Mouse (Mus musculus) forebrain, postnatal 0 days (tissue): Measurements from ENCODE around the gene Atrnl1. TPM values are rescaled to one million over a fixed set of nuclear protein-coding genes. Genes with fewer than 3 reads are reported as not detected.
A peak's percentile ranks its signal among the peaks of the same experiment; 100 is the strongest.

Experiments
- ATAC-seq: fragments of 200-750 bp; cut with Nextera tagmentation; 2 replicates; pipeline ENCODE4 v1.8.0; 2017; ENCODE audit warnings: mild to moderate bottlenecking, moderate library complexity
- DNase-seq: peaks from one replicate; pipeline ENCODE4 v3.0.0-alpha.2; 2015
- H3K27ac ChIP-seq: fragments of 300-500 bp; sonication (generic); 2 replicates; pipeline ENCODE4 v1.5.1; 2014; ENCODE audit warnings: low read depth, mild to moderate bottlenecking, antibody characterized with exemption, low read length, moderate library complexity, mixed read lengths
- H3K27me3 ChIP-seq: fragments of 300-500 bp; sonication (generic); 2 replicates; pipeline ENCODE4 v1.6.1; 2014; ENCODE audit warnings: mild to moderate bottlenecking, low read length, mixed read lengths; ENCODE audit not compliant: insufficient read depth
- H3K36me3 ChIP-seq: fragments of 300-500 bp; sonication (generic); 2 replicates; pipeline ENCODE4 v1.6.1; 2014; ENCODE audit warnings: mild to moderate bottlenecking, moderate library complexity; ENCODE audit not compliant: insufficient read depth
- H3K4me1 ChIP-seq: fragments of 300-500 bp; sonication (generic); 2 replicates; pipeline ENCODE4 v1.6.1; 2014; ENCODE audit warnings: antibody characterized with exemption; ENCODE audit not compliant: insufficient read depth
- H3K4me2 ChIP-seq: fragments of 300-500 bp; sonication (generic); 2 replicates; pipeline ENCODE4 v1.6.1; 2014; ENCODE audit warnings: low read depth, mild to moderate bottlenecking, moderate library complexity
- H3K4me3 ChIP-seq: fragments of 300-500 bp; sonication (generic); 2 replicates; pipeline ENCODE4 v1.5.1; 2014; ENCODE audit warnings: low read depth, low read length, mixed read lengths
- H3K9ac ChIP-seq: fragments of 300-500 bp; sonication (generic); 2 replicates; pipeline ENCODE4 v1.6.1; 2014; ENCODE audit warnings: mild to moderate bottlenecking
- H3K9me3 ChIP-seq: fragments of 300-500 bp; sonication (generic); 2 replicates; pipeline ENCODE4 v1.6.1; 2016; ENCODE audit warnings: low read length
- CTCF ChIP-seq: sonication (generic); IDR thresholded peaks from 2 replicates; pipeline ENCODE4 v1.5.1; 2016; ENCODE audit warnings: antibody characterized with exemption, control low read depth, low read depth
- WGBS: fragments of 180-500 bp; shearing (Covaris S2); extraction: QIAGEN DNeasy Blood & Tissue Kit; methylation state at CpG from one replicate; pipeline ENCODE4 v1.1.7; 2014; 5-methylcytosine and 5-hydroxymethylcytosine counted together
- polyA plus RNA-seq: library from polyadenylated mRNA; unstranded; fragments of >200 nt; fragmentation: Nextera tagmentation; extraction: Ambion mirVana; gene quantifications from 2 replicates; pipeline ENCODE4 v1.2.1, GENCODE M21; 2015
- total RNA-seq: library from RNA; depleted of rRNA; stranded (reverse); fragments of >200 nt; gene quantifications from 2 replicates; pipeline ENCODE4 v1.2.3, GENCODE M21; 2014

The Atrnl1 gene
- total and polyA plus RNA-seq, 2 experiments from 2014 or later = 4.8 to 59.9 TPM

DNA sequence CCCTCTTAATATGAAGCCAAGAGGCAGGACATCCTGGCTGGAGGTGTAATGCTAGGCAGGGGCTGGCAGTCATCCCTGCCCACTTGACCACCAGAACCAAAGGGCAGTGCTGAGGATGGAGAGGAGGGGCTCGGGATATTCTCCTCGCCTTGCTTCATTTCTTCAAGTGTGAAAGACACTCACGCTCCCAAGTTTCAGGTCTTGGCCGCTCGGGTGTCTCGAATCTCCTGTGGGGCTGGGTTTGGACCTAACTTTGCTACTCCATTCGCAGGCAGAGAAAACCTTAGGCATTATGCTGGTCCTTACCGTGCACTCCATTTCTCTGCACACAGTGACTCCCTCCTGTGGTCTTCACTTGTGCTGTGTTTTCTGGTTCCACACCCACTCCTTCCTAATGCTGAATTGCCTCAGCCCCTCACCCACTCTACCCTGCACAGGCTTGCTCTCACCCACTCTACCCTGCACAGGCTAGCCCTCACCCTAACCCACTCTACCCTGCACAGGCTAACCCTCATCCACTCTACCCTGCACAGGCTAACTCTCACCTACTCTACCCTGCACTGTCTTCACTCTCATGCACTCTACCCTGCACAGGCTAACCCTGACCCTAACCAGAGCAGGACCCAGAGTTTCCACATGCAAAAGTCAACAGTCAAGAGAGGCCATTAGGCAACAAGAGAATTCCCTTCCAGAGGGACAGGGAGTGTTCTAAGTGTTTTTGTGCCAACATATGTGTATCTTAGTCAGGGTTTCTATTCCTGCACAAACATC is 410.9 kb downstream of the Atrnl1 start:
- ATAC-seq = no peak
- H3K27me3 ChIP-seq = no peaks in the 10 kb centered on the region
- no peak for TF ChIP-seq CTCF
- no peak for DNase-seq
- WGBS = 97% methylated on average over 8 of the region's 8 CpGs
- H3K4me1 ChIP-seq = no peaks in the 10 kb centered on the region
- no peaks in the 10 kb centered on the region for H3K9me3 ChIP-seq
- no peak overlapping the region for H3K4me3 ChIP-seq
- H3K27ac ChIP-seq = no peak overlapping the region
- H3K36me3 ChIP-seq = no peaks in the 10 kb centered on the region
- no peak overlapping the region for H3K9ac ChIP-seq
- H3K4me2 ChIP-seq = no peak overlapping the region

DNA sequence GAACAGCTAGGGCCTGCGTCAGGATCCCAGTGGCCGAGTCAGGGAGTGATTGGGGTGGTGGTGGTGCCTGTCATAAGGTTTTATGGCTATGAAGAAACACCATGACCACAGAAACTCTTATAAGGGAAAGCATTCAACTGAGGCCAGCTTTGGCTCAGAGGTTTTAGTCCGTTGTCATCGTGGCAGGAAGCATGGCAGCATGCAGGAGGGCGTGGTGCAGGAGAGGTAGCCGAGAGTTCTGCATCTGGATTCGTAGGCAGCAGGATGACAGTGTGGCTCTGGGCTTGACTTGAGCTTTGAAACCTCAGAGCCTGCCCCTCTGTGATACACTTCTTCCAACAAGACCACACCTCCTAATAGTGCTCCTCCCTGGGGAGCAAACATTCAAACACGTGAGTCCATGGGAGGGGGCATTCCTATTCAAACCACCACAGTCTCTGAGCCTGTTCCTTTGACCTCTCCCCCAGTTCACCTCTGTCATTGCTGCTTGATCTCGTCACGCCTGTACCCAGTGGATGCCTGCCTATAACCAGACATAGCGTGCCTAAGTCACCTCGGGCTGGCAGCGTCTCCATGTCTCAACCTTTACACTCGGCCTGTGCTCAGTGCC is 412.5 kb downstream of the Atrnl1 start:
- H3K4me3 ChIP-seq = no peak overlapping the region
- DNase-seq (no peak), ATAC-seq (no peak)
- no peaks in the 10 kb centered on the region for H3K27me3 ChIP-seq
- H3K4me2 ChIP-seq = no peak overlapping the region
- no peaks in the 10 kb centered on the region for H3K4me1 ChIP-seq
- no peaks in the 10 kb centered on the region for H3K36me3 ChIP-seq
- no peak overlapping the region for H3K27ac ChIP-seq
- no peaks in the 10 kb centered on the region for H3K9me3 ChIP-seq
- WGBS = 89% methylated on average over 14 of the region's 14 CpGs
- no peak for TF ChIP-seq CTCF
- no peak overlapping the region for H3K9ac ChIP-seq

DNA sequence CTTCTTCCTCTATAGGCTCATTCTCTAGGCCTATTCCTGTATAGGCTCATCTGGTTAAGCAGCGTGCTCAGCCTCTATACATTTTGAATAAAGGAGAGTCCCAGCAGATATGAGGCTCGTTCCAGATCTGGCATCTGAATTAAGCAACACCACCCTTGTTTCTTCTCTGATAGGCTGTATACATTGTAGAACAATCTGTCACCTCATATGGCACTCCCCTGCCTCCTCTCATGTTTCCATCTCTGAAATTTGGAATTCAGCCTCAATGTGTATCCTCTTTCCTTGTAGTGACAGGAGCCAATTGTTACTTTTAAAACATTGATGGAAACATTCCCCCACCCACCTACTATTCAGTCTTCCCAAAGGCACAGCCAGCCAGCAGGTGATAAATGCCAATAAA is 414.2 kb downstream of the Atrnl1 start:
- H3K4me1 ChIP-seq = no peaks in the 10 kb centered on the region
- no peaks in the 10 kb centered on the region for H3K9me3 ChIP-seq
- H3K4me3 ChIP-seq = no peak overlapping the region
- H3K4me2 ChIP-seq = no peak overlapping the region
- H3K9ac ChIP-seq = no peak overlapping the region
- no peak for TF ChIP-seq CTCF
- H3K36me3 ChIP-seq = no peaks in the 10 kb centered on the region
- no peaks in the 10 kb centered on the region for H3K27me3 ChIP-seq
- no peak overlapping the region for H3K27ac ChIP-seq
- WGBS = 66% methylated on average over 2 of the region's 2 CpGs
- ATAC-seq (peak; percentile 62), DNase-seq (peak; percentile 22)

DNA sequence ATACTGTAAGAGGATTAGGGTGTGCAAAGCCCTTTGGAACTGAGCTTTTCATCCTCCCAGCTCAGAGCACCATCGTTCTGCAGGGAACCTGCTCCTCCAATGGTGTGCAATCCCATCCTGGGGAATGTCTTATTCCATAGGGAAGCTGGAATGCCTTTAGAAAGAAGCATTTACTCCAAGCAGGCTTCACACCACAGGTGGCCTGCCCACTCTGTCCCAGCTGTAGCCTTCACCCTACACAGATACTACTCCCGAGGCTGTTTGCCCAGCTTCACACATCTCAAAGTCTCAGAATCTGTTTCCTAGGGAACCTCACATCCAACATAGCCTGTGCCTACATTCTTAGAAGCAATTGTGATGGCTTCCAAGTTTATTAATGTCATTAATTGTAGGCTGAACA is 418.8 kb downstream of the Atrnl1 start:
- no peaks in the 10 kb centered on the region for H3K9me3 ChIP-seq
- DNase-seq (no peak), ATAC-seq (no peak)
- no peaks in the 10 kb centered on the region for H3K27me3 ChIP-seq
- H3K27ac ChIP-seq = no peak overlapping the region
- H3K9ac ChIP-seq = no peak overlapping the region
- no peaks in the 10 kb centered on the region for H3K4me1 ChIP-seq
- WGBS = 31% methylated on average over 2 of the region's 2 CpGs
- no peak overlapping the region for H3K4me2 ChIP-seq
- H3K36me3 ChIP-seq = no peaks in the 10 kb centered on the region
- no peak overlapping the region for H3K4me3 ChIP-seq
- no peak for TF ChIP-seq CTCF

DNA sequence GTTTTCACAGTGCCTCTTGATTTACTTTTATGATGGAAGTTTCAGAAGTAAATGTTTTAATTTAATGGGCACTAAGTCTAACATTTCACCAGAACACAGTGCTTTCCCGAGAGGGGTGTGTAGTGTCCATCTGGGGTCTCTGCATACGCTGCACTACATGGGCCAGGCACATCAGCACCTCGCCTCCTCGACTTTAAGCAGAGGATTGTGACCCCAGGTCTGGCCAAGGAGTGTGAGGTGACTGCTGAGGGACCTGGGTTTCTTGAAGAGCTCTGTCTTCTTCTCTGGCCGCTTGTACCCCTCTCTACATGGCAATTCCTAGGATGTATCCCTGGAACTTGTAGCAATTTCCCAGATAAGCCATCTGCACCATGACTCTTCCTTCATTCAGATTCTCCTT is 422.4 kb downstream of the Atrnl1 start:
- Histone ChIP-seq H3K4me1 (no peaks in the 10 kb centered on the region), H3K36me3 (no peaks in the 10 kb centered on the region), H3K4me2 (no peak overlapping the region), H3K27me3 (no peaks in the 10 kb centered on the region), H3K27ac (no peak overlapping the region), H3K4me3 (no peak overlapping the region), H3K9me3 (no peaks in the 10 kb centered on the region), H3K9ac (no peak overlapping the region)
- TF ChIP-seq CTCF = no peak
- 93% methylated on average over 5 of the region's 5 CpGs for whole genome bisulfite sequencing
- DNase-seq (no peak), ATAC-seq (no peak)

DNA sequence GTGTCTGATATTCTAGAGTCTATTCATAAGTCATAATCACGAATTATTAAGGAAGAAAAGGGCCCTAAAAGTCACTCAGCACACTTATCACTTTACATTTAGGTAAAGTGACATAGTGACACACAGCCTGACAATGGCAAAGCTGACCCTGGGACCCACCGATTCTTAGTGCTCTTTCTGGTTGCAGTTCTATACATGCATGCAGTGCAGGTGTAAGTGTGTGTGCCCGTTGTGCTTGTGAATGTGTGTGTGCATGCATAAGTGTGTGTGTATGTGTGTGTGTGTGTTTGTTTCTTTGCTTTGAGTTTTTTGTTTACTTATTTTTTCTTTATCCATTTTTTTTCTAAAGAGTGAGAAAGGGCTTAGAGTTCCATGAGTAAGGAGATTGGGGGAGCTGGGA is 425.3 kb downstream of the Atrnl1 start:
- Histone ChIP-seq H3K9me3 (no peaks in the 10 kb centered on the region), H3K9ac (no peak overlapping the region)
- WGBS = 90% methylated on average over 3 of the region's 3 CpGs

DNA sequence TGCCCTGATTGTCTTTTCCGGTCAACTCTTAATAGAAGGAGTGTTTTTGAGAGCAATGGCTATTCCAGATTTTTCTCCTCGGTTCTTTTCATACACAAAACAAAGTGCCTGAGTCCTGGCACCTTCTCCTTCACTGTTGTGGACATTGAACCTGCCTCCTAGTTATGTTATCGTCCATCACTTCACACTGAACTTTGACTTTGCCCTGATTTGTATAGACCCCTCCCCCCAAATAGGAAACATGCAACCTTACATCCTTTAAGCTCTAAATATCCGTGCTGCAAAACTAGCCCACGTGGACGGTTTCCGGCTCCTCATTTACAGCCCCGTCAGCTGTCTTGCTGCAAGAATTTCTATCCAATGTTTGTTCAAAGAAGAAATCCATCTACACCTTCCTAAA is 432.3 kb downstream of the Atrnl1 start:
- no peak for TF ChIP-seq CTCF
- WGBS = 70% methylated on average over 8 of the region's 8 CpGs
- H3K4me1 ChIP-seq = no peaks in the 10 kb centered on the region
- no peaks in the 10 kb centered on the region for H3K9me3 ChIP-seq
- no peak overlapping the region for H3K4me3 ChIP-seq
- H3K4me2 ChIP-seq = no peak overlapping the region
- no peak overlapping the region for H3K9ac ChIP-seq
- no peak overlapping the region for H3K27ac ChIP-seq
- DNase-seq (no peak), ATAC-seq (no peak)
- H3K27me3 ChIP-seq = no peaks in the 10 kb centered on the region
- no peaks in the 10 kb centered on the region for H3K36me3 ChIP-seq

More for the DNA sequence above, 425.3 kb downstream of the Atrnl1 start:
- no peak overlapping the region for H3K4me3 ChIP-seq
- H3K27ac ChIP-seq = no peak overlapping the region
- H3K36me3 ChIP-seq = no peaks in the 10 kb centered on the region
- ATAC-seq (no peak), DNase-seq (no peak)
- no peak overlapping the region for H3K4me2 ChIP-seq
- H3K4me1 ChIP-seq = no peaks in the 10 kb centered on the region
- no peaks in the 10 kb centered on the region for H3K27me3 ChIP-seq
- TF ChIP-seq CTCF = no peak
